In genomic region chr7:6825966-6826647, GRCm38 (mm10) we compare ENCODE assay signal across 9 mouse cellular contexts.
DNase-seq lines count a peak whose midpoint lies in the region; ATAC-seq lines count a peak whose summit lies in the region.
"Had no signal": no experiment of that assay in that cellular context is flagged by ENCODE, and none has a peak within 500 bp of the region (broad histone marks: within the 10 kb centered on the region; RNA-seq: fewer than 3 reads in every experiment).

No protein-coding gene starts in this region.

- DNase-seq in adrenal gland, postnatal 25 days = peak; percentile 9
- peak; percentile 73 for DNase-seq in gastrocnemius, postnatal 25 days
- peak; percentile 27 to 49 for DNase-seq in kidney, adult 8-10 months
- DNase-seq in lung, postnatal 14 days = peak; percentile 59
- DNase-seq in right cerebral cortex, postnatal 14 days = no peak
- no peak for DNase-seq in embryo, embryonic 10.5 days (ENCODE audit: low spot score)

- ATAC-seq in monocyte, adult 5-6 weeks (replicated peaks; ENCODE audit: insufficient number of reproducible peaks, low FRiP score, low TSS enrichment, poor library complexity, severe bottlenecking) = no peak
- ATAC-seq in erythroblast, adult 5-6 weeks (replicated peaks; ENCODE audit: low FRiP score, poor library complexity, severe bottlenecking) = no peak
- ATAC-seq: hindbrain, embryonic 16.5 days had no signal

Comparison
In these comparisons a context has a peak if more than half of its experiments do, and no peak if none do; other contexts are left out.
1. DNase-seq: peak in adrenal gland, postnatal 25 days (single experiment), gastrocnemius, postnatal 25 days (single experiment), kidney, adult 8-10 months (2 of 2) and lung, postnatal 14 days (single experiment); none in right cerebral cortex, postnatal 14 days (single experiment) and embryo, embryonic 10.5 days (single experiment).